Mouse (Mus musculus) midbrain, embryonic 12.5 days (tissue): ENCODE data around the gene Mrps35. TPM values are rescaled to one million over a fixed set of nuclear protein-coding genes. Genes with fewer than 3 reads are reported as not detected.
A peak's percentile ranks its signal among the peaks of the same experiment; 100 is the strongest.

Source experiments
- ATAC-seq: fragments of 200-750 bp; cut with Nextera tagmentation; 2 replicates; pipeline ENCODE4 v1.8.0; 2017; ENCODE audit warnings: low read depth, moderate TSS enrichment, moderate library complexity; ENCODE audit not compliant: low FRiP score
- H3K27ac ChIP-seq: fragments of 300-500 bp; sonication (generic); replicated peaks from 2 replicates; pipeline ENCODE4 v1.5.1; 2016; ENCODE audit warnings: mild to moderate bottlenecking
- H3K27me3 ChIP-seq: fragments of 300-500 bp; sonication (generic); 2 replicates; pipeline ENCODE4 v1.6.1; 2016; ENCODE audit warnings: mild to moderate bottlenecking
- H3K36me3 ChIP-seq: fragments of 300-500 bp; sonication (generic); 2 replicates; pipeline ENCODE4 v1.6.1; 2016
- H3K4me1 ChIP-seq: fragments of 300-500 bp; sonication (generic); 2 replicates; pipeline ENCODE4 v1.6.1; 2016
- H3K4me2 ChIP-seq: fragments of 300-500 bp; sonication (generic); replicated peaks from 2 replicates; pipeline ENCODE4 v1.6.1; 2016; ENCODE audit warnings: mild to moderate bottlenecking, moderate library complexity
- H3K4me3 ChIP-seq: fragments of 300-500 bp; sonication (generic); 2 replicates; pipeline ENCODE4 v1.5.1; 2016; ENCODE audit warnings: mild to moderate bottlenecking
- H3K9ac ChIP-seq: fragments of 300-500 bp; sonication (generic); replicated peaks from 2 replicates; pipeline ENCODE4 v1.6.1; 2016; ENCODE audit warnings: mild to moderate bottlenecking, moderate library complexity
- H3K9me3 ChIP-seq: fragments of 300-500 bp; sonication (generic); 2 replicates; pipeline ENCODE4 v1.6.1; 2016; ENCODE audit warnings: mild to moderate bottlenecking
- WGBS: fragments of 180-500 bp; shearing (Covaris S2); methylation state at CpG from one replicate; pipeline ENCODE4 v1.1.7; 2016; 5-methylcytosine and 5-hydroxymethylcytosine counted together
- polyA plus RNA-seq: library from polyadenylated mRNA; unstranded; fragments of >200 nt; fragmentation: Nextera tagmentation; extraction: Ambion mirVana; gene quantifications from 2 replicates; pipeline ENCODE4 v1.2.1, GENCODE M21; 2016

The Mrps35 gene
- polyA plus RNA-seq = 70.6 and 83.0 TPM in 2 replicates

GRCm38 (mm10) chr6:147042291-147043290 is at the start of gene Mrps35:
TSS of gene Mrps35 (plus strand) at chr6:147042764.
- H3K9me3 ChIP-seq = 0 out of 2 replicates have a peak, but pooled peaks cover 2% of the 10 kb centered on the region
- H3K36me3 ChIP-seq = peaks cover 17% of the 10 kb centered on the region; the same call in 1 of the 2 replicates
- H3K4me1 ChIP-seq = peaks cover 16% of the 10 kb centered on the region
- peak within 1 kb of the TSS; percentile 73 for H3K4me2 ChIP-seq
- H3K27ac ChIP-seq = peak within 1 kb of the TSS; percentile 79
- peaks cover 12% of the 10 kb centered on the region for H3K27me3 ChIP-seq
- H3K9ac ChIP-seq = peak within 1 kb of the TSS; percentile 91
- H3K4me3 ChIP-seq = peak within 1 kb of the TSS; percentile 93
- peak; percentile 99 for ATAC-seq
- WGBS = 3% methylated on average over 65 of the region's 66 CpGs

DNA sequence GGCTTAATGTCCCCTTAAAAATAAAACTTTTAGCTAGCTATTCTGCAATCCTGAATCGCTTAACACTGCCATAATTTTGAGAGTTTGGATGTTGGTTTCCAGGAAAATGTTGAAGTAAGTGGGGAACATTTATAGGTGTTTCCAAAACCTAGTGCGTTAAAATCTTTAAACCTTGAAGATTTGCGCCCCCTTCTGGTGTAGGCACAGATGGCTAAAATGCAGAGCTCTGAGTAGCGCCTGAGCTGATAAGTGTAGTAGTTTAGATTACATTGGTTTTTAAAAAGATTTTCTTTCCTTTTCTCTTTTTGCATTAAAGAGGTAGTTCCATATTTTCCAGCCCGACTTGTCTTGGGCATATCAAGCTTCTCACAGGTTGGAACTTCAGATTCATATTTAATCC is 48.3 kb upstream of the Mrps35 start:
- no peaks in the 10 kb centered on the region for H3K4me1 ChIP-seq
- H3K36me3 ChIP-seq = no peaks in the 10 kb centered on the region
- 45% methylated on average over 5 of the region's 5 CpGs for WGBS
- ATAC-seq = no peak
- no peak overlapping the region for H3K4me3 ChIP-seq
- H3K4me2 ChIP-seq = no peak overlapping the region
- no peak overlapping the region for H3K9ac ChIP-seq
- no peaks in the 10 kb centered on the region for H3K9me3 ChIP-seq
- H3K27me3 ChIP-seq = no peaks in the 10 kb centered on the region
- H3K27ac ChIP-seq = no peak overlapping the region

- Histone ChIP-seq H3K4me2 (no peak overlapping the region), H3K4me1 (no peaks in the 10 kb centered on the region), H3K4me3 (no peak overlapping the region), H3K36me3 (no peaks in the 10 kb centered on the region), H3K27me3 (no peaks in the 10 kb centered on the region), H3K9me3 (no peaks in the 10 kb centered on the region), H3K9ac (no peak overlapping the region), H3K27ac (no peak overlapping the region)
- 71% methylated on average over 2 of the region's 2 CpGs for WGBS
- ATAC-seq = no peak; the same call in 1 of the 2 replicates
Observed at GRCm38 (mm10) chr6:146995391-146995790, 47.2 kb upstream of the Mrps35 start.

GRCm38 (mm10) chr6:146995878-146996277 is 46.7 kb upstream of the Mrps35 start:
- H3K9me3 ChIP-seq = no peaks in the 10 kb centered on the region
- WGBS = 86% methylated on average over 6 of the region's 6 CpGs
- no peaks in the 10 kb centered on the region for H3K27me3 ChIP-seq
- H3K4me3 ChIP-seq = no peak overlapping the region
- H3K4me2 ChIP-seq = no peak overlapping the region
- no peaks in the 10 kb centered on the region for H3K36me3 ChIP-seq
- no peak overlapping the region for H3K27ac ChIP-seq
- no peaks in the 10 kb centered on the region for H3K4me1 ChIP-seq
- H3K9ac ChIP-seq = no peak overlapping the region
- ATAC-seq = no peak

DNA sequence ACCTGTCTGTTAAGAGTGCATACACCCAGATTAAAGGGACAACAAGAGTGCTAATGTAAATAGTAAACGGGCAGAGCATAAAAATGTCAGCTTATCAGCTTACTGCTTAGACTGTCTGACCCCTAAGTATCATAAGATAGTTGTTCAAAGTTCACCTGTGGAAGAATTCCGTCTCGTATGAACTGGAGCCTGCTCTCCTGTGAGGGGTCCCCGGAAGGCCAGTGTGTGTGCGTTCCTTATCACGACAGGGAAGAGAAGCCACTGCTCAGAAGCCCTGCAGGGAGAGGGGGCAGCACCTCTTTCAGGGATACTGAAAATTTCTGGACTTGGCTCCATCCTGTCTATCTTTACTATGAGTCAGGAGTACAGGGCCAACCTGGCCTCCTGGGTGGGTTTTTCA is 45.6 kb upstream of the Mrps35 start:
- Histone ChIP-seq H3K4me3 (no peak overlapping the region), H3K9me3 (no peaks in the 10 kb centered on the region), H3K27ac (no peak overlapping the region), H3K36me3 (no peaks in the 10 kb centered on the region), H3K4me1 (no peaks in the 10 kb centered on the region), H3K4me2 (no peak overlapping the region), H3K9ac (no peak overlapping the region), H3K27me3 (no peaks in the 10 kb centered on the region)
- no peak for ATAC-seq
- WGBS = 90% methylated on average over 6 of the region's 6 CpGs

- no peak overlapping the region for H3K4me2 ChIP-seq
- 91% methylated on average over 4 of the region's 4 CpGs for whole genome bisulfite sequencing
- no peaks in the 10 kb centered on the region for H3K36me3 ChIP-seq
- H3K4me1 ChIP-seq = no peaks in the 10 kb centered on the region
- H3K27ac ChIP-seq = no peak overlapping the region
- ATAC-seq = no peak
- no peak overlapping the region for H3K9ac ChIP-seq
- H3K9me3 ChIP-seq = no peaks in the 10 kb centered on the region
- H3K4me3 ChIP-seq = no peak overlapping the region
- no peaks in the 10 kb centered on the region for H3K27me3 ChIP-seq
Observed at GRCm38 (mm10) chr6:146998710-146999109, 43.9 kb upstream of the Mrps35 start.

GRCm38 (mm10) chr6:146999302-146999701 is 43.3 kb upstream of the Mrps35 start:
- H3K4me1 ChIP-seq = no peaks in the 10 kb centered on the region
- no peak overlapping the region for H3K4me3 ChIP-seq
- no peak overlapping the region for H3K9ac ChIP-seq
- H3K4me2 ChIP-seq = no peak overlapping the region
- no peak overlapping the region for H3K27ac ChIP-seq
- H3K9me3 ChIP-seq = no peaks in the 10 kb centered on the region
- no peak for ATAC-seq
- H3K27me3 ChIP-seq = no peaks in the 10 kb centered on the region
- H3K36me3 ChIP-seq = no peaks in the 10 kb centered on the region
- 89% methylated on average over 9 of the region's 9 CpGs for WGBS

DNA sequence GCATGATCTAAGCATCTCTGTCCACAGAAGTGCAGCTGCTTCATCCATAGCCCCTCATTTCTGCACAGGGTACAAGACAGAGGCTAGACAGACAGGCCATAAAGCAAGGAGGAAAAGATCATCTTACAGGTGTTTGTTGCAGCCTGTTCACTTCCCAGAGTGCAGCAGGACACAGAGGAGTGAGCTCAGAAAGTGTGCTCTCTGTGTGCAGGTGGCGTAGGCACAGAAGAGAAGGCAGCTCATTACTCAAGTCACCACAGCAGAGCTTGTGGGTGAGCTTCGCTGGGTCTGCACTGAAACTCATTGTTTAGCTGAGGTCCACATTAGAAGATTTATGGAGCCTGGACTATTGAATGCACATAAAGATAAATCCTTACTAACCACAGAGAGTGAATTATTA is 42.8 kb upstream of the Mrps35 start:
- Histone ChIP-seq H3K9me3 (no peaks in the 10 kb centered on the region), H3K4me3 (no peak overlapping the region), H3K36me3 (no peaks in the 10 kb centered on the region), H3K27ac (no peak overlapping the region), H3K4me2 (no peak overlapping the region), H3K27me3 (no peaks in the 10 kb centered on the region), H3K9ac (no peak overlapping the region), H3K4me1 (no peaks in the 10 kb centered on the region)
- ATAC-seq = no peak
- WGBS = 84% methylated on average over 2 of the region's 2 CpGs

DNA sequence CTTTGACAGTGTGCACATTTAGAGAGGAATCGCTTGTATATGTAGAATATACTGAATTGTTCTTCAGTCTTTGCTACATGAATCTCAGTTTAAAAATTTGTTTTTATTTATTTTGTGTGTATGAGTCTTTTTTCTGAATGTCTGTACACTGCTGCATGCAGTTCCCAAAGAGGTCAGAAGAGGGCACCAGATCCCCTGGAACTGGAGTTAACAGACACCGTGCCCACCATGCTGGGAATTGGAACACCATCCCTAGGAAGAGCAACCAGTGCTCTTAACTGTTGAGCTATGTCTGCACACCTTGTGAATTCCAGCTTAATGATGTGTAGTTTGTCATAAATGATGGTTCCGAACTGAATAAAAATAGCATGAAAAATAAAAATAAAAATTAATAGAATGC is 34.4 kb upstream of the Mrps35 start:
- Histone ChIP-seq H3K4me2 (no peak overlapping the region), H3K9me3 (no peaks in the 10 kb centered on the region), H3K9ac (no peak overlapping the region), H3K27ac (no peak overlapping the region), H3K4me1 (no peaks in the 10 kb centered on the region), H3K4me3 (no peak overlapping the region), H3K27me3 (no peaks in the 10 kb centered on the region), H3K36me3 (no peaks in the 10 kb centered on the region)
- WGBS = 60% methylated on average over 3 of the region's 3 CpGs
- no peak for ATAC-seq

GRCm38 (mm10) chr6:147010358-147010757 is 32.2 kb upstream of the Mrps35 start:
- H3K4me1 ChIP-seq = no peaks in the 10 kb centered on the region
- no peaks in the 10 kb centered on the region for H3K36me3 ChIP-seq
- no peak overlapping the region for H3K4me2 ChIP-seq
- H3K27me3 ChIP-seq = no peaks in the 10 kb centered on the region
- no peak overlapping the region for H3K9ac ChIP-seq
- 91% methylated on average over 6 of the region's 6 CpGs for WGBS
- ATAC-seq = no peak
- H3K27ac ChIP-seq = no peak overlapping the region
- no peak overlapping the region for H3K4me3 ChIP-seq
- no peaks in the 10 kb centered on the region for H3K9me3 ChIP-seq

DNA sequence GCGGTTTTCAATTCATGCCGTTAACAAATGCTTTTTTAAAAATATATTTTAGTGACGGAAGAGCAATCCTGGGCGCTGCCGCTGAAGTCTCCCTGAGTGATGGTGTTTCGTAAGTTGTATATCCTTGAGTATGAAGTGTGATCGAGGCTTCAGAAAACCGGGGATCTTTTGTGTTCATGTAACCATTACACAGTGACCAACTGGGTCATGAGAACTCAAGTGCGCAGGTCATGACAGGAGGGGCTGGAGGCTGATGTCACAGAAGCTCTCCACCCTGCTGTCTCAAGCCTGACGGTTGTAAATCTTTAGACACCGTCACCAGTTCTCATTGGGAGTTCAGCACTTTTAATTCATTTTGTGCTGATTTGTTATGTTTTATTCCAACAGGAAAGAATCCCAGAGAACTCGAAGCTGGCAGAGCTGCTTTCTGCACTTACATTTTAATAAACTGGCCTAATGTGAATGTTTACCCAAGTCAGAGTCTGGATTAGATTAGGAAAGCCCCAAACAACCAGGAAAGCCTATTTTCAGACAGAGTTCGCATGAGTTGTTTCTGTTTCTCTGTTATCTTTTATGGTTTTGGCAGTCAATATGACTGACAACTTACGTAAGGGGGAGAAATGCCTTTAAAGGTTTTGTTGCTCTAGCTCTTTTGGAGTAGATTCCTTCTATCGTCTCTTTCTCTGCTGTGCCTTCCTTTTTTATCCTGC is 31.6 kb upstream of the Mrps35 start:
- WGBS = 91% methylated on average over 15 of the region's 15 CpGs
- H3K4me1 ChIP-seq = no peaks in the 10 kb centered on the region
- H3K36me3 ChIP-seq = no peaks in the 10 kb centered on the region
- H3K27ac ChIP-seq = no peak overlapping the region
- no peaks in the 10 kb centered on the region for H3K9me3 ChIP-seq
- ATAC-seq = no peak
- H3K27me3 ChIP-seq = no peaks in the 10 kb centered on the region
- no peak overlapping the region for H3K4me2 ChIP-seq
- H3K4me3 ChIP-seq = no peak overlapping the region
- no peak overlapping the region for H3K9ac ChIP-seq

GRCm38 (mm10) chr6:147011555-147011954 is 31.0 kb upstream of the Mrps35 start:
- Histone ChIP-seq H3K4me3 (no peak overlapping the region), H3K4me2 (no peak overlapping the region), H3K9me3 (no peaks in the 10 kb centered on the region), H3K27me3 (no peaks in the 10 kb centered on the region), H3K4me1 (no peaks in the 10 kb centered on the region), H3K27ac (no peak overlapping the region), H3K9ac (no peak overlapping the region), H3K36me3 (no peaks in the 10 kb centered on the region)
- no peak for ATAC-seq
- WGBS = 75% methylated on average over 6 of the region's 6 CpGs
